Mouse (Mus musculus): ENCODE results near the gene Camsap1. TPM values are rescaled to one million over a fixed set of nuclear protein-coding genes. Genes with fewer than 3 reads are reported as not detected.

The Camsap1 gene
- total and polyA plus RNA-seq, 3 experiments: 24.2 to 30.2 (median 25.8) TPM

- H3K36me3 ChIP-seq (ENCODE audit: control insufficient read depth in 1 of 2, insufficient read depth in 2 of 2, low read length in 2 of 2): no peaks in the 10 kb centered on the region
- H3K27me3 ChIP-seq (ENCODE audit: control insufficient read depth in 1 of 2, insufficient read depth in 2 of 2, low read length in 2 of 2): no peaks in the 10 kb centered on the region
- no peak overlapping the region for H3K4me3 ChIP-seq (ENCODE audit: control insufficient read depth in 1 of 2, insufficient read depth in 1 of 2, low read depth in 2 of 2, low read length in 2 of 2)
- H3K9me3 ChIP-seq (replicated peaks; ENCODE audit: insufficient read depth, low read length): no peaks in the 10 kb centered on the region
- TF ChIP-seq SMC3 (IDR thresholded peaks at IDR 0.05; ENCODE audit: low read depth, low read length) (no peak), ELF1 (IDR thresholded peaks at IDR 0.05; ENCODE audit: low read depth, low read length) (no peak), TAL1 (IDR thresholded peaks at IDR 0.05; ENCODE audit: low read length) (no peak), HCFC1 (IDR thresholded peaks at IDR 0.05; ENCODE audit: low read depth, low read length) (no peak), ZMIZ1 (IDR thresholded peaks at IDR 0.05; ENCODE audit: low read depth, low read length) (no peak)
- DNase-seq (ENCODE audit: low read depth, low spot score): no peak
- no peaks in the 10 kb centered on the region for H3K4me1 ChIP-seq (ENCODE audit: control insufficient read depth in 1 of 2, insufficient read depth in 2 of 2, low read length in 2 of 2)
- H3K9ac ChIP-seq (ENCODE audit: control insufficient read depth, low read depth, low read length, poor library complexity, severe bottlenecking): no peak overlapping the region
- no peak overlapping the region for H3K27ac ChIP-seq (ENCODE audit: control insufficient read depth, low read depth, low read length)
- no peaks in the 10 kb centered on the region for H3K79me2 ChIP-seq (ENCODE audit: control insufficient read depth, insufficient read depth, low read length, poor library complexity)
Observed at GRCm38 (mm10) chr2:25918408-25918807, 64.7 kb downstream of the Camsap1 start.

GRCm38 (mm10) chr2:25914821-25915220 is 68.3 kb downstream of the Camsap1 start:
- H3K36me3 ChIP-seq (ENCODE audit: control insufficient read depth in 1 of 2, insufficient read depth in 2 of 2, low read length in 2 of 2): no peaks in the 10 kb centered on the region
- no peaks in the 10 kb centered on the region for H3K79me2 ChIP-seq (ENCODE audit: control insufficient read depth, insufficient read depth, low read length, poor library complexity)
- no peaks in the 10 kb centered on the region for H3K27me3 ChIP-seq (ENCODE audit: control insufficient read depth in 1 of 2, insufficient read depth in 2 of 2, low read length in 2 of 2)
- no peaks in the 10 kb centered on the region for H3K4me1 ChIP-seq (ENCODE audit: control insufficient read depth in 1 of 2, insufficient read depth in 2 of 2, low read length in 2 of 2)
- no peaks in the 10 kb centered on the region for H3K9me3 ChIP-seq (replicated peaks; ENCODE audit: insufficient read depth, low read length)
- H3K27ac ChIP-seq (ENCODE audit: control insufficient read depth, low read depth, low read length): no peak overlapping the region
- DNase-seq (ENCODE audit: low read depth, low spot score): no peak
- TF ChIP-seq BHLHE40 (IDR thresholded peaks at IDR 0.05; ENCODE audit: borderline replicate concordance, low read depth, low read length) (no peak), POLR2AphosphoS2 (IDR thresholded peaks at IDR 0.05; ENCODE audit: low read length) (no peak), NELFE (IDR thresholded peaks at IDR 0.05; ENCODE audit: low read depth, low read length) (no peak)
- H3K4me3 ChIP-seq (ENCODE audit: control insufficient read depth in 1 of 2, insufficient read depth in 1 of 2, low read depth in 2 of 2, low read length in 2 of 2): no peak overlapping the region
- no peak overlapping the region for H3K9ac ChIP-seq (ENCODE audit: control insufficient read depth, low read depth, low read length, poor library complexity, severe bottlenecking)

- Histone ChIP-seq H3K79me2 (ENCODE audit: control insufficient read depth, insufficient read depth, low read length, poor library complexity) (no peaks in the 10 kb centered on the region), H3K9ac (ENCODE audit: control insufficient read depth, low read depth, low read length, poor library complexity, severe bottlenecking) (no peak overlapping the region), H3K9me3 (replicated peaks; ENCODE audit: insufficient read depth, low read length) (no peaks in the 10 kb centered on the region), H3K36me3 (ENCODE audit: control insufficient read depth in 1 of 2, insufficient read depth in 2 of 2, low read length in 2 of 2) (no peaks in the 10 kb centered on the region), H3K27me3 (ENCODE audit: control insufficient read depth in 1 of 2, insufficient read depth in 2 of 2, low read length in 2 of 2) (no peaks in the 10 kb centered on the region), H3K4me3 (ENCODE audit: control insufficient read depth in 1 of 2, insufficient read depth in 1 of 2, low read depth in 2 of 2, low read length in 2 of 2) (no peak overlapping the region), H3K4me1 (ENCODE audit: control insufficient read depth in 1 of 2, insufficient read depth in 2 of 2, low read length in 2 of 2) (no peaks in the 10 kb centered on the region), H3K27ac (ENCODE audit: control insufficient read depth, low read depth, low read length) (no peak overlapping the region)
- TF ChIP-seq CHD1 (IDR thresholded peaks at IDR 0.05; ENCODE audit: low read depth, low read length) (no peak), RAD21 (IDR thresholded peaks at IDR 0.05; ENCODE audit: low read depth, low read length) (no peak), CHD2 (IDR thresholded peaks at IDR 0.05; ENCODE audit: low read length) (no peak), TBP (IDR thresholded peaks at IDR 0.05; ENCODE audit: low read depth, low read length) (no peak), NELFE (IDR thresholded peaks at IDR 0.05; ENCODE audit: low read depth, low read length) (no peak), USF2 (IDR thresholded peaks at IDR 0.05; ENCODE audit: borderline replicate concordance in 1 of 2, insufficient read depth in 1 of 2, low read depth in 1 of 2, low read length in 2 of 2) (no peak), TCF12 (IDR thresholded peaks at IDR 0.05; ENCODE audit: low read depth, low read length) (no peak), UBTF (IDR thresholded peaks at IDR 0.05; ENCODE audit: borderline replicate concordance, insufficient read depth, low read depth, low read length) (no peak), BHLHE40 (IDR thresholded peaks at IDR 0.05; ENCODE audit: borderline replicate concordance, low read depth, low read length) (no peak)
- no peak for DNase-seq (ENCODE audit: low read depth, low spot score)
Observed at GRCm38 (mm10) chr2:25914201-25914600, 68.9 kb downstream of the Camsap1 start.
